Mouse (Mus musculus): Measurements from ENCODE around the gene Txk.

The Txk gene

GRCm38 (mm10) chr5:72646996-72647395 is 105.6 kb downstream of the Txk start:
- in situ Hi-C loops (cut with MboI; ENCODE audit: low sequenced_read_pairs): no loop called here

- in situ Hi-C loops (cut with MboI; ENCODE audit: low sequenced_read_pairs): no loop called here
Observed at GRCm38 (mm10) chr5:72646131-72646530, 106.4 kb downstream of the Txk start.
